Mouse (Mus musculus): ENCODE results near the gene Abl1. TPM values are rescaled to one million over a fixed set of nuclear protein-coding genes. Genes with fewer than 3 reads are reported as not detected.

Gene Abl1
- 65.0 and 70.5 TPM in 2 replicates for polyA plus RNA-seq (2016; fragmentation: Nextera tagmentation; extraction: Ambion mirVana)

DNA sequence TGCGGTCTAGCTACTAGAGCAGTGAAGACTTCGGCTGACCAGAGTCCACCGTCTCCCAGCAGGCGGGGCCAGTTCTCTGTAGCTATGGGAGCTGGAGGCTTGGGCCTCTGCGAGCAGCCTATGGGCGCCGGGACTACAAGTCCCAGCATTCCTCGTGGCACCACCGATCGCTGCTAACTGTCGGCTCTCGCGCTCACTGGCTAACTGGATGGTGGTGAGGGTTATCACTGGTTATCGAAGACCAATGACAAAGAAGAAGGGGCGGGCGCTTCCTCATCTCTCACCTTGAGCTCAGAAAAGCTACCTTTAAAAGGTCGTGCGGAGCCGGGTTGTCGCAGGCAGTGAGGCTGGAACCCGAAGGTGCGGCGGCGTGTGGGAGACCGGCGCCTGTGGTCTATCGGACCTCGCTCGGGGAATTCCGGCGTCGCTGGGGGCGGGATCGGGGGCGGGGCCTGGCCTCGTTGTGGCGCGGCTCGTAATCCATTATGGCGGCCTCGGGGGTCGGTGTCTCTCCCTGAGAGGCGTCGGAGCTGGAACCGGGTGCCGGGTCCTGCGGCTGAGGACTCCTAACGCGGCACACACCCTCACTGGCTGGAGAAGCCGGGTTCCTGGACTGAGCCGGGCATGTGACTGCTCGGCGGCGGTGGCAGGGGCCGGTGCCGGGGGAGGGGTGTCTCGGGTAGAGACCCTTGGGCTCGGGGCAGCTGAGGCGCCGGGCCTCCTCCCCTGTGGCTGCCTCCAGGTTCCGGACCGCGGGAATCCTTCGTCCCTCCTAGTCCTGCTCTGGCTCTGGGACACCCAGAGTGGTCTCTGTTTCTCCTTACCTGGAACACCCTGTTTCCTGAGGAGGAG is at the start of gene Abl1:
Gene Abl1 (plus strand): TSS at position 303 of the 852 bp plus-strand sequence.
- peaks cover 16% of the 10 kb centered on the region for H3K36me3 ChIP-seq
- H3K4me3 ChIP-seq = peak within 1 kb of the TSS; percentile 76
- DNase-seq (ENCODE audit: low spot score) = peak; percentile 95
- H3K9me3 ChIP-seq (replicated peaks) = no peaks in the 10 kb centered on the region
- no peaks in the 10 kb centered on the region for H3K27me3 ChIP-seq (ENCODE audit: low read depth, poor library complexity, severe bottlenecking)
- H3K4me1 ChIP-seq = peaks cover 26% of the 10 kb centered on the region
- WGBS = under 1% methylated on average over 64 of the region's 64 CpGs
- H3K27ac ChIP-seq = peak within 1 kb of the TSS; percentile 97

DNA sequence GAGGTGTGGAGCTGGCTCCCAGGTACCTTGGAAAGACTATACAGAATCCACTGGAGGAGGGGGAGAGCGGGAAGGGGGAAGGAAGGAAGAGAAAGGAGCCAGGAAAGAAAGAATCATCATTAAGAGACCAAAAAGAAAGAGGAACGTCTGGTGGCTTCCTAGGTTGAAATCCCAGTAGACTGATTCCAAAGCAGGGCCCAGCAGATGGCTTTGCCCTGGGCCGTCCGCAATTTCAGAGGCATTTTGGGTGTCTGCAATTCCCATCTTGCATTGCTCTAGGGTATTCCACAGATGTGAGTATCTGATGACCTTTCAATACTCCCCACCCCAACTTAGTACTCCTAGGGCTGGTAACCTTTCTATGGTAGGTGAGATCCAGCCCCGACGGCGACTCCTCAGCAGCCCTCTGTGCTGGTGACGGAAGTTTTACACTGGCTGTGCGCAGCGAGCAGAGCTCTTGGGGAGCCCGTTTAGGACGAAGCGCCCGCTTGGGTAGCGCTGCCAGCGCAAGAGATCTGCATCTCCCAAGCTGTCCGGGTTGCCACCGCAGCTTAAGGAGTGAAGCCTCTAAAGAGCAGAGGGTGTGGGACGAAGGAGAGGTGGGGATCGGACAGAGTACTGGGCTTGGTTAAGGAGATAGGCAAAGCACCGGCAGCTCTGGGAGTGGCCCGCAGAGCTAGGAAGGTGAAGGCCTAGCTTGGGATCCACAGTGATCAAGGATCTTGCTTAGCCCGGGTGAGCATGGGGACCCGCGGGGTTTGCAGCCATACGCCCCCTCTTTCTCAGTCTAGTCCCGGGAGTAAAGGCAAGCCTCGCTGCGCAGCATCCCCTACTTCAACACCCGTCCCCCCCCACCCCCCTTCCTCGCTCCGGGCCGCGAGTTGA is 49.4 kb upstream of the Abl1 start:
- no peaks in the 10 kb centered on the region for H3K9me3 ChIP-seq (replicated peaks)
- peaks cover 52% of the 10 kb centered on the region for H3K4me1 ChIP-seq
- peaks cover 100% of the 10 kb centered on the region for H3K27me3 ChIP-seq (ENCODE audit: low read depth, poor library complexity, severe bottlenecking)
- peak overlapping the region; percentile 18; the same call in 1 of the 2 replicates for H3K4me3 ChIP-seq
- no peaks in the 10 kb centered on the region for H3K36me3 ChIP-seq
- no peak overlapping the region for H3K27ac ChIP-seq
- 2% methylated on average over 32 of the region's 34 CpGs for WGBS
- peak; percentile 59 for DNase-seq (ENCODE audit: low spot score)

DNA sequence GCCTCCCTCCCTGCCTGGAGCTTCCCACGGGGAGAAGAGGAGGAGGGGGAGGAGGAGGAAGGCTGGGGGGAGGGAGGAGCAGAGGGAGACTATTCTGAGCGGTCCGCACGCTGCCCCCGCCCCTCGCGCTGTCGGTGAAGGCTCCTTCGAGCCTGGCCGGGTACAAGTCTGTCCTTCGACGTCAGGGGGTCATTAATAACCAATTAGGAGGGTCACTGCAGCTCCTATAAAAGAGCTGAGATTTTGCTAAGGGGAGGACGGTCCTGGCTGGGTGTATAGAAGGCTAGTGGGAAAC is 48.8 kb upstream of the Abl1 start:
- H3K4me3 ChIP-seq = peak overlapping the region; percentile 18; the same call in 1 of the 2 replicates
- H3K9me3 ChIP-seq (replicated peaks) = no peaks in the 10 kb centered on the region
- peaks cover 52% of the 10 kb centered on the region for H3K4me1 ChIP-seq
- 0% methylated on average over 13 of the region's 13 CpGs for WGBS
- peak; percentile 57 for DNase-seq (ENCODE audit: low spot score)
- no peak overlapping the region for H3K27ac ChIP-seq
- H3K36me3 ChIP-seq = no peaks in the 10 kb centered on the region
- peaks cover 100% of the 10 kb centered on the region for H3K27me3 ChIP-seq (ENCODE audit: low read depth, poor library complexity, severe bottlenecking)

DNA sequence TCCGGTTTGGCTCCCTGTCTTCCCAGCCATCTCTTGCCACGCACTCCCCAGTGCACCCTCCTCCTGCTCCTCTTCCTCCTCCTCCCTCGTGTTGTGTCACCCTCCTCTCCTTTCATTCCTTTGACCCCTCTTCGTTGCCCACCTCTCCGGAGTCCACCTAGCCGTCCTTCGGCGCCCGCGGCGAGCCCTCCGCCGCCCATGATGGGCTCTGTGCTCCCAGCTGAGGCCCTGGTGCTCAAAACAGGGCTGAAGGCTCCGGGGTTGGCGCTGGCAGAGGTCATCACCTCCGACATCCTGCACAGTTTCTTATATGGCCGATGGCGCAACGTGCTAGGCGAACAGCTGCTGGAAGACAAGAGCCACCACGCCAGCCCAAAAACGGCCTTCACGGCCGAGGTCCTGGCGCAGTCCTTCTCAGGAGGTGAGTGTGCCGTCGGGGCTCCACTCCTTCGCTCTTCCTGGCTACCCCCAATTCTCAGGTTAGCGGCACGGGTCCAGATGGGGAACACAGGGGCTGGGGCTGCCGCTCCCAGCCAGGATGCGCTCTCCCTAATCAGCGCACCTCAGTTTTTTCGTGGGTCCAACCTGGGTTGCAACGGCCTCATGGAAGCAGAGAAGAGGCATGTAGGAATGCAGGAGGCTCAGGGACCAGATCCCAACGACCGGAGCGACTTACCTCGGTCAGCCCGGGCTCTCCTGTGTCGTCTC is 48.1 kb upstream of the Abl1 start, which contains the start of gene Prdm12:
Gene Prdm12 (plus strand): TSS at position 137 of the 708 bp plus-strand sequence.
- DNase-seq (ENCODE audit: low spot score) = peak; percentile 52
- Histone ChIP-seq H3K27me3 (ENCODE audit: low read depth, poor library complexity, severe bottlenecking) (peaks cover 100% of the 10 kb centered on the region), H3K36me3 (no peaks in the 10 kb centered on the region), H3K27ac (no peak within 1 kb of the TSS), H3K4me3 (peak within 1 kb of the TSS; percentile 18), H3K9me3 (replicated peaks) (no peaks in the 10 kb centered on the region), H3K4me1 (peaks cover 51% of the 10 kb centered on the region)
- WGBS = 2% methylated on average over 41 of the region's 41 CpGs

DNA sequence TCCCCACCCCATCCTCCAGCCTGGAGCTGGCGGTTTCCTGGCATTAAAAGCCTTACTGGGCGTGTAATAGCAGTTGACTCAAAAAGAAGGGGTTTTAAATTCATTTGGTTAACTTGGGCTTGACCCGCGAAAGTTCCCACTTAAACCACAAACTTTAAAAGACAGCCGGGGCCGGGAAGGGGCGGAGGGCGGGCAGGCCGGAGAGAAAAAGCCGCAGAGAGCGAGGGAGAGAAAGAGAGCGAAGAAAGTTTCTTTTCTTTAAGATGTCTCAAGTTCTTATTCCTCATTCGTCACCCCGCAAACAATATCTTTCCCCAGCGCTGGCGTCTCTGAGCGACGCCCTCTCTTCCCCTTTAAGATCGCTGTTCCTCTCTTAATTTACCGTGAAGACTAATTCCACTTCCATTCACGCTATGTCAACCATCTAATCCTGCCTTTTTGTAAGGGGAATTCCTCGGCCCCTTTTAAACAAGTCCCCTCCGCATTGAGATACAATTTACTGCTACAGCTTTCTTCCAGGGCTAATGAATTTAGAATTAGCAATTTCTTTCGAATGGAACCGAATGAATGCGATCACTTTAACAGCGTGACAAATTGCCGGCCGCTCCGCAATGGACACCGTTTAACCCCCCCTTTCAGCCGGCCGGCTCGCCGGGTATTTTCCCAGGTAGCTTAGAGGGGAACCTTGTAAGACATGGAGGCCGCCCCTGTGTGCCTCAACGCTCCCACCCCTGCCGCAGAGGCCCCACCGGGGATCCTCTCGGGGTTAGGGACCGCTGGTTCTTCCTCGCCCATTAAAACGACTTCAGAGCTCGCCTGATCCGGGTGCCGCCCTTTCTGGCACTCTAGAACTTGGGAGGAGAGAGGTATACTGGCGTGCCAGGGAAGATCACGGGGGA is 47.3 kb upstream of the Abl1 start:
- peaks cover 43% of the 10 kb centered on the region for H3K4me1 ChIP-seq
- H3K36me3 ChIP-seq = no peaks in the 10 kb centered on the region
- DNase-seq (ENCODE audit: low spot score) = peak; percentile 47
- peaks cover 100% of the 10 kb centered on the region for H3K27me3 ChIP-seq (ENCODE audit: low read depth, poor library complexity, severe bottlenecking)
- WGBS = under 1% methylated on average over 48 of the region's 48 CpGs
- no peak overlapping the region for H3K4me3 ChIP-seq
- H3K27ac ChIP-seq = no peak overlapping the region
- no peaks in the 10 kb centered on the region for H3K9me3 ChIP-seq (replicated peaks)

DNA sequence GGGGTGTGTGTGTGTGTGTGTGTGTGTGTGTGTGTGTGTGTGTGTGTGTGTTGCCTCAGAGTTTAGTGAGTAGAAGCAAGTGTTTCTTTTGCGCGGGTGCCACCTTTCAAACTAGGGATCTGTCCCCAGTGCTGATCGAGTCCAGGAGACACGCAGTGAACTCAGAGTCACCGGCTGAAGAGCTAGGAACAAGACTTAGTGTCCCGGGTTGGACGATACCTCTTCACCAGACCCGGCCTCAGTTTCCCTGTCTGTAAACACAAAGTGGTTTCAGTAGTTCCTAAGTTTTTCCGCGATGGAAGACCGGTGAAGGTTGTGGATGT is 46.7 kb upstream of the Abl1 start:
- Histone ChIP-seq H3K4me3 (no peak overlapping the region), H3K36me3 (no peaks in the 10 kb centered on the region), H3K27ac (no peak overlapping the region), H3K4me1 (peaks cover 37% of the 10 kb centered on the region), H3K9me3 (replicated peaks) (no peaks in the 10 kb centered on the region), H3K27me3 (ENCODE audit: low read depth, poor library complexity, severe bottlenecking) (peaks cover 100% of the 10 kb centered on the region)
- DNase-seq (ENCODE audit: low spot score) = no peak
- WGBS = 2% methylated on average over 11 of the region's 11 CpGs

DNA sequence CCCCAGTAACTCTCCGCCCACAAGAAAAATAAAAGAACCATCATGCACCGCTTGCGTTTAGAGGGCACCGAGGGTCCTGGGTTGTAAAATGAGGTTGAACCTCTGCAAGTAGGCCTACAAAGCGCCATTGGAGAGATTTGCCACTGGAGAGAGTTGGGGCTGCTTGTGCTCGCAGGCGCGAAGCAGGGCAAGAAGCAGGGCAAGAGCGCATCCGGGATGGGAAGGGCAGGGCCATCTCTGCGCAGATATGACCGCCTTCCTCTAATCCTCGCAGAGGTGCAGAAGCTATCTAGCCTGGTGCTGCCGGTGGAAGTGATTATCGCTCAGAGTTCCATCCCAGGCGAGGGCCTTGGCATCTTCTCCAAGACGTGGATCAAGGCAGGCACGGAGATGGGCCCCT is 46.2 kb upstream of the Abl1 start:
- Histone ChIP-seq H3K36me3 (no peaks in the 10 kb centered on the region), H3K27ac (no peak overlapping the region), H3K27me3 (ENCODE audit: low read depth, poor library complexity, severe bottlenecking) (peaks cover 100% of the 10 kb centered on the region), H3K4me3 (no peak overlapping the region), H3K9me3 (replicated peaks) (no peaks in the 10 kb centered on the region), H3K4me1 (peaks cover 32% of the 10 kb centered on the region)
- DNase-seq (ENCODE audit: low spot score) = no peak
- WGBS = 3% methylated on average over 18 of the region's 18 CpGs

DNA sequence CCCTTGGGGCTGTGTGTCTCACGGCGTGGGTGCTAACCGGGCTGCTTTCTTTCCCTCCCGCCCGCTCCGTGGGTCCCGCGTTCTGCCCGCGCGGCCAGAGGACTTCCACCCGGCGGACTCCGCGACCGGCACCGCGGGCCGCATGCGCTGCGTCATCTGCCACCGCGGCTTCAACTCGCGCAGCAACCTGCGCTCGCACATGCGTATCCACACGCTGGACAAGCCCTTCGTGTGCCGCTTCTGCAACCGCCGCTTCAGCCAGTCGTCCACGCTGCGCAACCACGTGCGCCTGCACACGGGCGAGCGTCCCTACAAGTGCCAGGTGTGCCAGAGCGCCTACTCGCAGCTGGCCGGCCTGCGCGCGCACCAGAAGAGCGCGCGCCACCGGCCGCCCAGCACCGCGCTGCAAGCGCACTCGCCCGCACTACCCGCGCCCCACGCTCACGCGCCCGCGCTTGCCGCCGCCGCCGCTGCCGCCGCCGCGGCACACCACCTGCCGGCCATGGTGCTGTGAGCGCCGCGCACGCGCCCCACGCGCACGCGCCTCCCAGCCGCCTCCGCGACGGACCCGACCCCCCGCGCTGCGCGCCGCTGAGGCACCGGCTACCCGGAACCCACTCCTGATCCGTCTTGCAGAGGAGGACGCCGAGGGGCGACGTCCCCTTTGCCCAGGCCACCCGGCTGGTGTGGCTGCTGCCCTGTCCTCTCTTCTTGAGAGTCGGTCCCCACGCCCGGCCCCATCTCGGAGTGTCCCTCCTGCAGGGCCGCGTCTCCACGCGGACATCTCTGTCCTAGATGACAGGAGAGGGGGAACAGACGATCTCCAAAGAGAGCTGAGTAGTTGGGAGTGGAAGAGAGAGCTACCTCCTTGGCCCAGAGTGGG is 34.0 kb upstream of the Abl1 start:
- Histone ChIP-seq H3K36me3 (no peaks in the 10 kb centered on the region), H3K27ac (0 out of 2 replicates have a peak overlapping the region, but pooled peaks have one; percentile 42), H3K9me3 (replicated peaks) (no peaks in the 10 kb centered on the region; the same call in 1 of the 2 replicates), H3K4me3 (peak overlapping the region; percentile 68), H3K4me1 (peaks cover 17% of the 10 kb centered on the region), H3K27me3 (ENCODE audit: low read depth, poor library complexity, severe bottlenecking) (peaks cover 98% of the 10 kb centered on the region)
- 5% methylated on average over 109 of the region's 109 CpGs for WGBS
- DNase-seq (ENCODE audit: low spot score) = peak; percentile 59

DNA sequence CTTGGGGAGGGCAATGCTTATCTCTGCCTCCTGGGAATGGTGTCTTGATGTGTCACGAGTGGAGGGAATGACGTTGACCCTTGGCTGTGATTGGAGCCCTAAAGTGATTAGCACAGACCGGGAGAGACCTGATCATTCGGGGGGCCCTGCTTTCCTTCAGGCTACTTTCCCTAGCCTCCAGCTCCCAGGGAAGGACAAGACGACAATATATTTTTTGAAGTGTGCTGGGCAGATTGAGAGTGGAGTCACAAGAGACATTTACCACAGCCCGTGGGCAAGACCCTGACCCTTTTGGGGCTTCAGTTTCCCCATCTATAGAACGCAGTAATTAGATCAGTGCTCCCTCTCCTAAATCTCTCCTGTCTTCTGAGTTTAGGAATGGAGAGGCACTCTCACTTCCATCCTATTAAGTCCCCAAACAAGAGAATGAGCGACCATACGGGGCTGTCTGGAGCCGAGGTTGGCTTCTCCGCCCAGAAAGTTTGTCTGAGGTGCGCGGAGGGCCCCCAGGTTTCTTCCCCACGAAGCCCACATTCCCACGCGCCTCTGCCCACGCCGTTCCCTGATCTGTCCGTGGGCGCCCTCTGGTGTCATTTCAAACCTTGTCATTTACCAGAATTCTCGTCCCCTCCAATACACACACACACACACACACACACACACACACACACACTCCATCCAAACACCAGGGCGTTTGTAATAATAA is 33.2 kb upstream of the Abl1 start:
- Histone ChIP-seq H3K27ac (0 out of 2 replicates have a peak overlapping the region, but pooled peaks have one; percentile 42), H3K4me3 (peak overlapping the region; percentile 68), H3K27me3 (ENCODE audit: low read depth, poor library complexity, severe bottlenecking) (peaks cover 98% of the 10 kb centered on the region), H3K9me3 (replicated peaks) (no peaks in the 10 kb centered on the region; the same call in 1 of the 2 replicates), H3K4me1 (peaks cover 17% of the 10 kb centered on the region), H3K36me3 (no peaks in the 10 kb centered on the region)
- DNase-seq (ENCODE audit: low spot score) = no peak
- 7% methylated on average over 22 of the region's 22 CpGs for WGBS

DNA sequence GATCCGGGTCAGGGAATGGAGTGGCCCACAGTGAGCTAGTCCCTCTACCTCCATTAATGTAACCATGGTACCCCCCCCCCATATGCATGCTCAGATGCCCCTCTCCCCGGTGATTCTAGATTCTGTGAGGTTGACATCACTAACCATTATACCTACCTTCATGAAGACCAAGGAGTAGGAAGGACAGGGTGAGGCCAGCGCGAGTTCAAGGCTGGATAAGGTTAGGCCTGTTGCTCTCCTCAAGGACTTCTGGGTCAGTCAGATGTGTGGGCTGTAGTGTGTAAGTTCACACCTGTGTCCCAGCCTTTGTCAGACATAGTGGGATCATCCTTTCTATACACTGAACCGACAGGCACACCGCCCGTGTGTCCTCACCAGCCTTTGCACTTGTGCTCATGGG is 31.8 kb upstream of the Abl1 start:
- Histone ChIP-seq H3K36me3 (no peaks in the 10 kb centered on the region), H3K27ac (no peak overlapping the region), H3K4me3 (no peak overlapping the region), H3K27me3 (ENCODE audit: low read depth, poor library complexity, severe bottlenecking) (peaks cover 84% of the 10 kb centered on the region), H3K9me3 (replicated peaks) (no peaks in the 10 kb centered on the region; the same call in 1 of the 2 replicates), H3K4me1 (peaks cover 17% of the 10 kb centered on the region)
- DNase-seq (ENCODE audit: low spot score) = no peak
- WGBS = 85% methylated on average over 7 of the region's 7 CpGs
